Mouse (Mus musculus): Measurements from ENCODE around the gene Myom1. TPM values are rescaled to one million over a fixed set of nuclear protein-coding genes. Genes with fewer than 3 reads are reported as not detected.

Gene Myom1
- total and polyA plus RNA-seq, 2 experiments from 2014 or later, result 0.60 to 1.2 TPM

GRCm38 (mm10) chr17:71137334-71137721 lies 134.9 kb downstream of the Myom1 start:
- no peaks in the 10 kb centered on the region for H3K9me3 ChIP-seq (ENCODE audit: low read length)
- no peak for TF ChIP-seq CTCF (IDR thresholded peaks at IDR 0.05)
- no peak overlapping the region for H3K27ac ChIP-seq (ENCODE audit: low read depth, low read length)
- no peaks in the 10 kb centered on the region for H3K4me1 ChIP-seq (ENCODE audit: insufficient read depth, low read length)
- DNase-seq (ENCODE audit: low spot score) (no peak), ATAC-seq (ENCODE audit: low FRiP score) (no peak)
- H3K36me3 ChIP-seq (ENCODE audit: insufficient read depth, low read length), result no peaks in the 10 kb centered on the region
- H3K9ac ChIP-seq (replicated peaks; ENCODE audit: low read length, poor library complexity, severe bottlenecking), result no peak overlapping the region
- H3K4me2 ChIP-seq (ENCODE audit: low read depth, low read length, poor library complexity, severe bottlenecking), result no peak overlapping the region
- no peak overlapping the region for H3K4me3 ChIP-seq (ENCODE audit: low read depth, low read length)
- 92% methylated on average over 2 of the region's 2 CpGs for WGBS
- no peaks in the 10 kb centered on the region for H3K27me3 ChIP-seq (ENCODE audit: insufficient read depth, low read length)

DNA sequence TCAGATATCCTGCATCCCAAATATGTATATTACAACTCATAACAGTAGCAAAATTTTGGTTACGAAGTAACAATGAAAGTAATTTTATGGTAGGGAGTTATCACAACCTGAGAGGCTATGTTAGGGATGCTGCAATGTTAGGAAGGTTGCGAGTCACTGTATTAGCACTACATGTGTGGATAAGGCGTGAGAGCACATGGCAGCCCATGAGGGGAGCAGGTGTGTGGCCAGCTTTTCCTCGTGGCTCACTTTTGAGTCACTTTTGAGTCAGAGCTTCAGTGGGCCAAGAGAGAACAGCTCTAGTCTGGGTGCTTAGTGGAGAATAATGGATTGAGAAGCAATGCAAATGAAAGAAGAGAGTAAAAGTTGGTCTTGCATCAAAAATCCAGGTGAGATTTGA lies 139.6 kb downstream of the Myom1 start:
- Histone ChIP-seq H3K9ac (replicated peaks; ENCODE audit: low read length, poor library complexity, severe bottlenecking) (no peak overlapping the region), H3K9me3 (ENCODE audit: low read length) (no peaks in the 10 kb centered on the region), H3K27ac (ENCODE audit: low read depth, low read length) (no peak overlapping the region), H3K4me1 (ENCODE audit: insufficient read depth, low read length) (no peaks in the 10 kb centered on the region), H3K36me3 (ENCODE audit: insufficient read depth, low read length) (no peaks in the 10 kb centered on the region), H3K4me3 (ENCODE audit: low read depth, low read length) (no peak overlapping the region), H3K27me3 (ENCODE audit: insufficient read depth, low read length) (no peaks in the 10 kb centered on the region), H3K4me2 (ENCODE audit: low read depth, low read length, poor library complexity, severe bottlenecking) (no peak overlapping the region)
- ATAC-seq (ENCODE audit: low FRiP score), result no peak
- no peak for TF ChIP-seq CTCF (IDR thresholded peaks at IDR 0.05)
- 84% methylated on average over 4 of the region's 4 CpGs for WGBS
- no peak for DNase-seq (ENCODE audit: low spot score)

DNA sequence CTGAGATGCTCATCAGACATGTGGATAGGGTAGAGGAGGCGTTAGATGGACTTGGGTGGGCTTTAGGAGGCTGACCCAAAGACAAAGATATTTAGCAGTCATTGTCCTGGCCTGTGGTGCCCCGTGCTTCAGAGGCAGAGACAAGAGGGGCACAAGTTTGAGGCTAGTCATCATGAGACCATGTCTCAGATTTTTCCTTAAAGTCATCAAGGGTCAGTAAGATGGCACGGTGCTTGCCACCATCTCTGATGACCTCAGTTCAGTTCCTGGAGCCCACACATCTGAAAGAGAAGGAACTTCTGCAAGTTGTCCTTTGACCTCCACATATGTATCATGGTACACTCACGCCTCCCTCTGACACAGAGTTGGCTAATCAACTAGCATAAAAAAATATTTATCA lies 140.7 kb downstream of the Myom1 start:
- no peak overlapping the region for H3K4me3 ChIP-seq (ENCODE audit: low read depth, low read length)
- H3K4me2 ChIP-seq (ENCODE audit: low read depth, low read length, poor library complexity, severe bottlenecking), result no peak overlapping the region
- H3K9me3 ChIP-seq (ENCODE audit: low read length), result no peaks in the 10 kb centered on the region
- no peak for DNase-seq (ENCODE audit: low spot score)
- H3K9ac ChIP-seq (replicated peaks; ENCODE audit: low read length, poor library complexity, severe bottlenecking), result no peak overlapping the region
- no peaks in the 10 kb centered on the region for H3K4me1 ChIP-seq (ENCODE audit: insufficient read depth, low read length)
- H3K27me3 ChIP-seq (ENCODE audit: insufficient read depth, low read length), result no peaks in the 10 kb centered on the region
- TF ChIP-seq CTCF (IDR thresholded peaks at IDR 0.05), result no peak
- no peaks in the 10 kb centered on the region for H3K36me3 ChIP-seq (ENCODE audit: insufficient read depth, low read length)
- H3K27ac ChIP-seq (ENCODE audit: low read depth, low read length), result no peak overlapping the region
- 77% methylated on average over 4 of the region's 4 CpGs for WGBS
- no peak for ATAC-seq (ENCODE audit: low FRiP score)

GRCm38 (mm10) chr17:71144322-71145116 lies 142.1 kb downstream of the Myom1 start:
- WGBS, result 88% methylated on average over 19 of the region's 19 CpGs
- H3K36me3 ChIP-seq (ENCODE audit: insufficient read depth, low read length), result no peaks in the 10 kb centered on the region
- DNase-seq (ENCODE audit: low spot score), result no peak
- no peaks in the 10 kb centered on the region for H3K9me3 ChIP-seq (ENCODE audit: low read length)
- H3K27me3 ChIP-seq (ENCODE audit: insufficient read depth, low read length), result no peaks in the 10 kb centered on the region
- ATAC-seq (ENCODE audit: low FRiP score), result no peak
- H3K4me1 ChIP-seq (ENCODE audit: insufficient read depth, low read length), result no peaks in the 10 kb centered on the region
- no peak overlapping the region for H3K4me3 ChIP-seq (ENCODE audit: low read depth, low read length)
- TF ChIP-seq CTCF (IDR thresholded peaks at IDR 0.05), result no peak
- no peak overlapping the region for H3K27ac ChIP-seq (ENCODE audit: low read depth, low read length)
- no peak overlapping the region for H3K9ac ChIP-seq (replicated peaks; ENCODE audit: low read length, poor library complexity, severe bottlenecking)
- H3K4me2 ChIP-seq (ENCODE audit: low read depth, low read length, poor library complexity, severe bottlenecking), result no peak overlapping the region

- no peak for DNase-seq (ENCODE audit: low spot score)
- Histone ChIP-seq H3K27me3 (ENCODE audit: insufficient read depth, low read length) (no peaks in the 10 kb centered on the region), H3K36me3 (ENCODE audit: insufficient read depth, low read length) (no peaks in the 10 kb centered on the region), H3K9ac (replicated peaks; ENCODE audit: low read length, poor library complexity, severe bottlenecking) (no peak overlapping the region), H3K4me1 (ENCODE audit: insufficient read depth, low read length) (no peaks in the 10 kb centered on the region), H3K4me2 (ENCODE audit: low read depth, low read length, poor library complexity, severe bottlenecking) (no peak overlapping the region), H3K9me3 (ENCODE audit: low read length) (no peaks in the 10 kb centered on the region), H3K27ac (ENCODE audit: low read depth, low read length) (no peak overlapping the region), H3K4me3 (ENCODE audit: low read depth, low read length) (no peak overlapping the region)
- no peak for ATAC-seq (ENCODE audit: low FRiP score)
- 90% methylated on average over 1 of the region's 1 CpGs for WGBS
- TF ChIP-seq CTCF (IDR thresholded peaks at IDR 0.05), result no peak
Measured at GRCm38 (mm10) chr17:71145248-71145961, 143.0 kb downstream of the Myom1 start.

DNA sequence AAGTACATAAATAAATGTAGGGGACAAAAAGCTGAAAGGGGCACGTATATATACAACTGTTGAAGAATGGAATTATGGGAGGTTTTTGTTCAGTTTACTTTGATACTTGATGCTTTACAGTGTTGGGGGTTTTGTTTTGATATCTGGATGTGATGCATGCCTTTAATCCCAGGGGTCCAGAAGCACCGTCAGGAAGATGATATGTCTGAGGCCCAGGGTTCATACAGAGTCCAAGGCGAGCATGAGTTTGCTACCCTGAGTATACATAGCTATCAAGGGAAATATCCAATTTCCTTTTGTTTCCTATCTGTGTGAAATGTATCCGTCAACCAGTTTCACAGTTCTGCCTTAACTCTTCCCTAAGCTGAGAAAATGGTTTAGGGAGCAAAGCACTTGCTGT lies 150.9 kb downstream of the Myom1 start:
- no peak for TF ChIP-seq CTCF (IDR thresholded peaks at IDR 0.05)
- no peak overlapping the region for H3K4me2 ChIP-seq (ENCODE audit: low read depth, low read length, poor library complexity, severe bottlenecking)
- no peaks in the 10 kb centered on the region for H3K27me3 ChIP-seq (ENCODE audit: insufficient read depth, low read length)
- DNase-seq (ENCODE audit: low spot score) (no peak), ATAC-seq (ENCODE audit: low FRiP score) (no peak)
- no peaks in the 10 kb centered on the region for H3K36me3 ChIP-seq (ENCODE audit: insufficient read depth, low read length)
- no peaks in the 10 kb centered on the region for H3K9me3 ChIP-seq (ENCODE audit: low read length)
- no peak overlapping the region for H3K27ac ChIP-seq (ENCODE audit: low read depth, low read length)
- H3K9ac ChIP-seq (replicated peaks; ENCODE audit: low read length, poor library complexity, severe bottlenecking), result no peak overlapping the region
- H3K4me1 ChIP-seq (ENCODE audit: insufficient read depth, low read length), result no peaks in the 10 kb centered on the region
- no peak overlapping the region for H3K4me3 ChIP-seq (ENCODE audit: low read depth, low read length)
- WGBS, result 73% methylated on average over 4 of the region's 4 CpGs

Measured in midbrain, postnatal 0 days (tissue).